ENCODE assay signal across 8 mouse cellular contexts in genomic region chr9:106822381-106823104, GRCm38 (mm10). TPM values are rescaled to one million over a fixed set of nuclear protein-coding genes. Genes with fewer than 3 reads are reported as not detected.
DNase-seq lines count a peak whose midpoint lies in the region; ATAC-seq lines count a peak whose summit lies in the region.

No protein-coding gene starts in this region.

- WGBS in hindbrain, embryonic 12.5 days: 4% methylated on average over 32 of the region's 32 CpGs

- H3K4me1 ChIP-seq in hindbrain, embryonic 12.5 days: no peaks in the 10 kb centered on the region

- peak overlapping the region; percentile 84 for H3K4me2 ChIP-seq in hindbrain, embryonic 12.5 days (replicated peaks)

- no peaks in the 10 kb centered on the region for H3K9me3 ChIP-seq in hindbrain, embryonic 12.5 days (replicated peaks)

- peak overlapping the region; percentile 89 for H3K9ac ChIP-seq in hindbrain, embryonic 12.5 days

- no peaks in the 10 kb centered on the region for H3K27me3 ChIP-seq in hindbrain, embryonic 12.5 days

- no peaks in the 10 kb centered on the region for H3K36me3 ChIP-seq in hindbrain, embryonic 12.5 days

- peak; percentile 71; the same call in 1 of the 2 replicates for ATAC-seq in hindbrain, embryonic 12.5 days (ENCODE audit: low FRiP score)

- peak overlapping the region; percentile 92 for H3K27ac ChIP-seq in hindbrain, embryonic 12.5 days

- H3K4me3 ChIP-seq in hindbrain, embryonic 12.5 days: peak overlapping the region; percentile 97

- DNase-seq in NIH3T3 (ENCODE audit: low read depth): peak; percentile 92
- peak; percentile 83 for DNase-seq in cerebellum, adult 9-11 months
- peak; percentile 72 to 76 for DNase-seq in frontal cortex, postnatal 10 days (ENCODE audit: low spot score in 2 of 2)
- peak; percentile 74 to 76 for DNase-seq in layer of hippocampus, postnatal 36 days
- DNase-seq in lung, postnatal 36 days: peak; percentile 91
- peak; percentile 57 for DNase-seq in retina, postnatal 7 days (ENCODE audit: low read depth, low spot score)
- peak; percentile 79 for DNase-seq in urinary bladder, adult 2 months (ENCODE audit: low spot score)

RNA-seq across cellular contexts. Expression of gene Dcaf1, which starts 0.9 kb away (rescaled TPM):
- 18.2 and 26.5 TPM in 2 replicates for polyA plus RNA-seq in hindbrain, embryonic 12.5 days (2016; fragmentation: Nextera tagmentation; extraction: Ambion mirVana)
- 10 to 100 TPM; 31.6 to 44.6 TPM for total RNA-seq in layer of hippocampus, postnatal 36 days (2021)
- polyA plus RNA-seq in urinary bladder, adult 2 months (2012; rRNA removed): 19.8 and 23.5 TPM in 2 replicates

RNA-seq across cellular contexts. Expression of gene Rad54l2, which starts 33.5 kb away (rescaled TPM):
- polyA plus RNA-seq in hindbrain, embryonic 12.5 days (2016; fragmentation: Nextera tagmentation; extraction: Ambion mirVana): 9.1 and 9.5 TPM in 2 replicates
- 10 to 100 TPM; 16.8 to 17.8 TPM for total RNA-seq in layer of hippocampus, postnatal 36 days (2021)
- 4.3 and 6.8 TPM in 2 replicates for polyA plus RNA-seq in urinary bladder, adult 2 months (2012; rRNA removed)

Comparison
In these comparisons a context has a peak if more than half of its experiments do, and no peak if none do; other contexts are left out.
1. Peak in every context shown above with its lines: DNase-seq, ATAC-seq, H3K4me3 ChIP-seq and H3K27ac ChIP-seq.